Mouse (Mus musculus): ENCODE measurements around the gene Slc35a3. TPM values are rescaled to one million over a fixed set of nuclear protein-coding genes. Genes with fewer than 3 reads are reported as not detected.

The Slc35a3 gene
- polyA plus RNA-seq, 1 experiment: 20.1 TPM

GRCm38 (mm10) chr3:116650698-116651097 is 61.9 kb downstream of the Slc35a3 start:
- no peaks in the 10 kb centered on the region; the same call in 1 of the 2 replicates for H3K4me1 ChIP-seq (ENCODE audit: control insufficient read depth, insufficient read depth, low read length)
- H3K27ac ChIP-seq (ENCODE audit: control insufficient read depth, insufficient read depth, low read depth, low read length): no peak overlapping the region
- no peaks in the 10 kb centered on the region for H3K27me3 ChIP-seq (ENCODE audit: control insufficient read depth, insufficient read depth, low read length)
- no peaks in the 10 kb centered on the region for H3K36me3 ChIP-seq (ENCODE audit: control insufficient read depth, insufficient read depth, low read length)
- TF ChIP-seq POLR2A (IDR thresholded peaks at IDR 0.05; ENCODE audit: control insufficient read depth, low read depth, low read length) (no peak), CTCF (IDR thresholded peaks at IDR 0.05; ENCODE audit: control insufficient read depth, insufficient read depth, insufficient replicate concordance, low read depth, low read length) (no peak)
- no peak overlapping the region for H3K4me3 ChIP-seq (ENCODE audit: control insufficient read depth, low read depth, low read length)

- TF ChIP-seq CTCF (IDR thresholded peaks at IDR 0.05; ENCODE audit: control insufficient read depth, insufficient read depth, insufficient replicate concordance, low read depth, low read length) (no peak), POLR2A (IDR thresholded peaks at IDR 0.05; ENCODE audit: control insufficient read depth, low read depth, low read length) (no peak)
These were observed 63.8 kb downstream of the Slc35a3 start for GRCm38 (mm10) chr3:116648805-116649204.

DNA sequence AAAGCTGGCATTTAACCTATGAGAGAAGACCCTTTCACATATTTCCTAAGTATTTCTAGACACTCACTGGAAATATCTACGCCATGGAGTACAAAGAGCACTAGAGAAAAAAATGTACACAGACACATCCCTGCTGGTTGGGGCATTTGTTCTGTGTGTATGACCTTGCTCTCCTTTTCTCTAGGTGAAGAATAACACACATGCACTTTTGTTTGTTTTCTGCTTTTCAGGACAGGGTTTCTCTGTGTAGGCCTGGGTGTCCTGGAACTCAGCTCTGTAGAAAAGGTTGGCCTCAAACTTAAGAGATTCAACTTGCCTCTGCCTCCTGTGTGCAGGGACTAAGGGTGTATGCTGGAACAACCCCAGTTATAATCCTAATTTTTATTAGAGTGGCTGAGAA is 66.2 kb downstream of the Slc35a3 start:
- Histone ChIP-seq H3K4me1 (ENCODE audit: control insufficient read depth, insufficient read depth, low read length) (no peaks in the 10 kb centered on the region; the same call in 1 of the 2 replicates), H3K27me3 (ENCODE audit: control insufficient read depth, insufficient read depth, low read length) (no peaks in the 10 kb centered on the region), H3K27ac (ENCODE audit: control insufficient read depth, insufficient read depth, low read depth, low read length) (no peak overlapping the region), H3K4me3 (ENCODE audit: control insufficient read depth, low read depth, low read length) (peak overlapping the region; percentile 61; the same call in 1 of the 2 replicates), H3K36me3 (ENCODE audit: control insufficient read depth, insufficient read depth, low read length) (peaks cover 2% of the 10 kb centered on the region; the same call in 1 of the 2 replicates)
- no peak for TF ChIP-seq CTCF (IDR thresholded peaks at IDR 0.05; ENCODE audit: control insufficient read depth, insufficient read depth, insufficient replicate concordance, low read depth, low read length)
- no peak for TF ChIP-seq POLR2A (IDR thresholded peaks at IDR 0.05; ENCODE audit: control insufficient read depth, low read depth, low read length)

More at GRCm38 (mm10) chr3:116648805-116649204, 63.8 kb downstream of the Slc35a3 start:
- no peaks in the 10 kb centered on the region for H3K27me3 ChIP-seq (ENCODE audit: control insufficient read depth, insufficient read depth, low read length)
- no peaks in the 10 kb centered on the region; the same call in 1 of the 2 replicates for H3K4me1 ChIP-seq (ENCODE audit: control insufficient read depth, insufficient read depth, low read length)
- H3K4me3 ChIP-seq (ENCODE audit: control insufficient read depth, low read depth, low read length): no peak overlapping the region
- peaks cover 1% of the 10 kb centered on the region; the same call in 1 of the 2 replicates for H3K36me3 ChIP-seq (ENCODE audit: control insufficient read depth, insufficient read depth, low read length)
- H3K27ac ChIP-seq (ENCODE audit: control insufficient read depth, insufficient read depth, low read depth, low read length): no peak overlapping the region

GRCm38 (mm10) chr3:116642373-116642772 is 70.3 kb downstream of the Slc35a3 start:
- no peaks in the 10 kb centered on the region for H3K27me3 ChIP-seq (ENCODE audit: control insufficient read depth, insufficient read depth, low read length)
- no peak for TF ChIP-seq CTCF (IDR thresholded peaks at IDR 0.05; ENCODE audit: control insufficient read depth, insufficient read depth, insufficient replicate concordance, low read depth, low read length)
- TF ChIP-seq POLR2A (IDR thresholded peaks at IDR 0.05; ENCODE audit: control insufficient read depth, low read depth, low read length): no peak
- peaks cover 7% of the 10 kb centered on the region for H3K36me3 ChIP-seq (ENCODE audit: control insufficient read depth, insufficient read depth, low read length)
- no peak overlapping the region for H3K27ac ChIP-seq (ENCODE audit: control insufficient read depth, insufficient read depth, low read depth, low read length)
- H3K4me1 ChIP-seq (ENCODE audit: control insufficient read depth, insufficient read depth, low read length): no peaks in the 10 kb centered on the region
- no peak overlapping the region for H3K4me3 ChIP-seq (ENCODE audit: control insufficient read depth, low read depth, low read length)

- Histone ChIP-seq H3K36me3 (ENCODE audit: control insufficient read depth, insufficient read depth, low read length) (peaks cover 7% of the 10 kb centered on the region), H3K27me3 (ENCODE audit: control insufficient read depth, insufficient read depth, low read length) (no peaks in the 10 kb centered on the region), H3K27ac (ENCODE audit: control insufficient read depth, insufficient read depth, low read depth, low read length) (no peak overlapping the region), H3K4me3 (ENCODE audit: control insufficient read depth, low read depth, low read length) (no peak overlapping the region), H3K4me1 (ENCODE audit: control insufficient read depth, insufficient read depth, low read length) (no peaks in the 10 kb centered on the region)
- no peak for TF ChIP-seq POLR2A (IDR thresholded peaks at IDR 0.05; ENCODE audit: control insufficient read depth, low read depth, low read length)
- no peak for TF ChIP-seq CTCF (IDR thresholded peaks at IDR 0.05; ENCODE audit: control insufficient read depth, insufficient read depth, insufficient replicate concordance, low read depth, low read length)
These were observed 70.7 kb downstream of the Slc35a3 start for GRCm38 (mm10) chr3:116641811-116642371.

DNA sequence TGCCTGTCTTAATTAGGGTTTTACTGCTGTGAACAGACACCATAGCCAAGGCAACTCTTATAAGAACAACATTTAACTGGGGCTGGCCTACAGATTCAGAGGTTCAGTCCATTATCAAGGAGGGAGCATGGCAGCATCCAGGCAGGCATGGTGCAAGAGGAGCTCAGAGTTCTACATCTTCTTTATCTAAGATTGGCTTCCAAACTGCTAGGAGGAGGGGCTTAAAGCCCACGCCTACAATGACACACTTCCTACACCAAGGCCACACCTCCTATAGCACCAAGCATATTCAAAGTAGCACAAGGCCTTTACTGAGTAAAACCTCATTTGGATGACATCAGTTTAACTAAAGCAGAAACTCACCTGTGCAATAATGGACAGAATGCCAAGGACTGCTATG is 72.6 kb downstream of the Slc35a3 start:
- no peaks in the 10 kb centered on the region for H3K4me1 ChIP-seq (ENCODE audit: control insufficient read depth, insufficient read depth, low read length)
- TF ChIP-seq CTCF (IDR thresholded peaks at IDR 0.05; ENCODE audit: control insufficient read depth, insufficient read depth, insufficient replicate concordance, low read depth, low read length) (no peak), POLR2A (IDR thresholded peaks at IDR 0.05; ENCODE audit: control insufficient read depth, low read depth, low read length) (no peak)
- H3K4me3 ChIP-seq (ENCODE audit: control insufficient read depth, low read depth, low read length): no peak overlapping the region
- no peak overlapping the region for H3K27ac ChIP-seq (ENCODE audit: control insufficient read depth, insufficient read depth, low read depth, low read length)
- no peaks in the 10 kb centered on the region for H3K27me3 ChIP-seq (ENCODE audit: control insufficient read depth, insufficient read depth, low read length)
- H3K36me3 ChIP-seq (ENCODE audit: control insufficient read depth, insufficient read depth, low read length): peaks cover 6% of the 10 kb centered on the region

- Histone ChIP-seq H3K27me3 (ENCODE audit: control insufficient read depth, insufficient read depth, low read length) (no peaks in the 10 kb centered on the region), H3K36me3 (ENCODE audit: control insufficient read depth, insufficient read depth, low read length) (peaks cover 6% of the 10 kb centered on the region)
These were observed 74.1 kb downstream of the Slc35a3 start for GRCm38 (mm10) chr3:116638572-116638971.

More at GRCm38 (mm10) chr3:116638572-116638971, 74.1 kb downstream of the Slc35a3 start:
- H3K4me1 ChIP-seq (ENCODE audit: control insufficient read depth, insufficient read depth, low read length): no peaks in the 10 kb centered on the region
- TF ChIP-seq CTCF (IDR thresholded peaks at IDR 0.05; ENCODE audit: control insufficient read depth, insufficient read depth, insufficient replicate concordance, low read depth, low read length) (no peak), POLR2A (IDR thresholded peaks at IDR 0.05; ENCODE audit: control insufficient read depth, low read depth, low read length) (no peak)
- H3K27ac ChIP-seq (ENCODE audit: control insufficient read depth, insufficient read depth, low read depth, low read length): no peak overlapping the region
- no peak overlapping the region for H3K4me3 ChIP-seq (ENCODE audit: control insufficient read depth, low read depth, low read length)

Data from testis, adult 2 months (tissue).